Mouse (Mus musculus) T-helper 1 cell (primary cell): ENCODE data around the gene Scrn3.

Experiments used
- in situ Hi-C: fragments of 300-600 bp; cut with MboI, MseI; formaldehyde crosslinking; loops from one replicate; pipeline ENCODE4 v1.15.1; 2025; ENCODE audit warnings: high pct_unique_total_duplicates

Gene Scrn3

DNA sequence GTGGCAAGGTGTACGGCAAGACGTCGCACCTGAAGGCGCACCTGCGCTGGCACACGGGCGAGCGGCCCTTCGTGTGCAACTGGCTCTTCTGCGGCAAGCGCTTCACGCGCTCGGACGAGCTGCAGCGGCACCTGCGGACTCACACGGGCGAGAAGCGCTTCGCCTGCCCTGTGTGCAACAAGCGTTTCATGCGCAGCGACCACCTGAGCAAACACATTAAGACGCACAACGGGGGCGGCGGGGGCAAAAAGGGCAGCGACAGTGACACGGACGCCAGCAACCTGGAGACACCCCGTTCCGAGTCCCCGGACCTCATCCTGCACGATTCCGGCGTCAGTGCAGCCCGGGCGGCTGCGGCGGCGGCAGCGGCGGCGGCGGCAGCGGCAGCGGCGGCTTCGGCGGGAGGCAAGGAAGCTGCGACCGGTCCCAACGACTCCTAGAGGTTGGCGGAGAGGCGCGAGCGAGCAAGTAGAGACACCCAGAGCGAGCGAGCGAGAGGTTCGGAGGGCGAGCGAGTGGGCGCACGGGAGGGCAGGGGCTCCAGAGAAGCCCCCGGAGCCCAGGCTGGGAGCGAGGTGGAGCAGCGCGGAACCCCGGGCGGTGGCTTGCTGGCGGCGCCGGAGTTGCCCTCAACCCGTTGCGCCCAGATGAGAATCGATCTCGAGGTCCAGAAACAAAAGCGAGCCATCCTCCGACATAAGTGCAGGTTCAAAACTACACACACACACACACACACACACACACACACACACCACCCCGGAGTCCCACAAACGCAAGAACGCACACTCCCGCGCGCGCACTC is 38.1 kb upstream of the Scrn3 start:
- in situ Hi-C loops: loop anchor here (5.0 kb wide), 1 partner anchor 212 kb away; no protein-coding TSS in a partner anchor

DNA sequence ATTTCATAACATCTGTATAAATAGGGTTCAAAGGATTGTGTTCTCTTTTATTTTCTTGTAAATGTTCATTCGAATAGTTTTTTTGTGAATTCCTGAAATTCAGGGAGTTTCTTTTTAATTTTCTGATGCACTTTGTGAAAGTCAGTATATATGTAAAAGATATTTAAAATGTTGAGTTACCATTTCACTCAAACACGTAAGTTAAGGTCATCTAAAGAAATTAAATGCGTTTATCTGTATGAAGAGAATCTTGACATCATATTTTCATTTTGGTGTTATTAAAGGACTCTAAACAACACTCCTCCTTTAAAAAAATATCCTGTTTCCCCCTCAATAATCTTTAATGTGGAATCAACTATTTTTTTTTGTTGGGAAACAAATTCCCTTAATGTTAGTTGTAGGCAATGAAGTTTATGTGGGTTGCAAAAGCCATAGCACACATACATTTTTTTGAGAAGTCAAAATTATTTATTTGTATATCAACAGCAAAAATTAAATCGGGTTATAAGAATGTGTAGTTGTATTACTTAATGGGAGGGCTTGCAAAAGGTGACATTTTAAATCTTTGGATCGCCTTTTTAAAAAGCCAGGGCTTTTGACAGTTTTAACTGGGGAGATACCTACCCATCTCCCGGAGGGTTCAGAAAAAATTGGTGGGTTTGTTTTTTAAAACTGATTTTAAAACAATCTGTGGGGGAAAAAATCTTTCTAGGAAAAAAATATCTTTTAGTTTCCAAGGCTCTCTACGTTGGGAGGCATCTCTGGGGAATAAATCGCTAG is 37.0 kb upstream of the Scrn3 start:
- in situ Hi-C loops: no loop called here

DNA sequence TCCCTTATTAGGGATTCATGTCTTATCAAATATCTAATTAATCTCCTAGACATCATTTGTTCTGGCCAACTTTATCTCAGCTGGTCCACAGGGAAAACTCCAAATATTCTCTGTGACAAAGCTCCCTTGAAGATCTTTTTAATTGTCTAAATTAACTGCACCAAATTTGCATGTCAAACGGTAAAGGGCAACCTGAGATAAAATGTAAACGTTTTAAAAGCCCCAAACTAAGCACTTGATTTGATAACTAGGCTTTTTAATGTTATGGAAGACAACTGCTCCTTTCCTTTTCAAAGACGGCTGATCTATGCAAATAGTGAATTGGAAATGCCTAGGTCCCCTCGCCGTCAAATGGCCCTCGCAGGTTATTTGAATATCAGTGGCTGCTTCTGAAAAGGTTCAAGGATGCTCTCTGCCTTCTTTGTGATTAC is 36.2 kb upstream of the Scrn3 start:
- in situ Hi-C loops: no loop called here

- in situ Hi-C loops: no loop called here
These were observed 35.2 kb upstream of the Scrn3 start for GRCm38 (mm10) chr2:73277021-73277708.

- in situ Hi-C loops: no loop called here
These were observed 34.7 kb upstream of the Scrn3 start for GRCm38 (mm10) chr2:73277709-73278075.

DNA sequence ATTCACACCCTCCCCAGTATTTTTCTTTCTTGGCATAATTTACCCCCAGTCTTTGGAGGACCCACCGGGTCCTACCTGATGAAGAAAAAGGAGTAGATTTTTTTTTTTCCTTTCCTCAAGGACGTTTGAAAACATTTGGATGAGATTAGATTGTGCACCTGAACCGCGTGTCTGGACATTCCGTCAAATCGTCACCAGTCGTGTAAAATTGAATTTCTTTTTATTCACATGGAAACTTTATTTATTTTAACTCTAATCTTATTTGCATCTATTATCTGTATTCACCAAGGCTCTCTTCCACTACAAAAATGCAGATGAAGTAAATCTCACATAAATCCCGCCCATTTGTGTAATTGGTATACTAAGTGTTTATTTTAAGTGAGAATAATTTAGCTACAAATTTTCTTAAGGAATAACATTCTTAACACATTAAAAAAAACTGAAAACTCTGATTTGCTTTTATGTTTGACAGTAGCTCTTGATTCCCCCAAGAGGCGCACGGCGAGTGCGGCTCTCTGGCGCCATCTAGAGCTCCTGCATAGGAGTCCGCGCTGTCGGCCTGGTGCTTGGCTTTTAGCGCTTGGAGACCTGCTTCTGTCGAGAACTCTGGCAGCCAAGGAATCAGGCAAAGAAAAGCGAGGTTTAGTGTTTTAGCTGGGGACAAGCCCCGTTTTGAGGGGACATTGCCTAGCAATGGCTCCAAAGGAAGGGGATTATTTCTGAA is 34.1 kb upstream of the Scrn3 start:
- in situ Hi-C loops: no loop called here

- in situ Hi-C loops: no loop called here
These were observed 33.5 kb upstream of the Scrn3 start for GRCm38 (mm10) chr2:73278869-73279268.

DNA sequence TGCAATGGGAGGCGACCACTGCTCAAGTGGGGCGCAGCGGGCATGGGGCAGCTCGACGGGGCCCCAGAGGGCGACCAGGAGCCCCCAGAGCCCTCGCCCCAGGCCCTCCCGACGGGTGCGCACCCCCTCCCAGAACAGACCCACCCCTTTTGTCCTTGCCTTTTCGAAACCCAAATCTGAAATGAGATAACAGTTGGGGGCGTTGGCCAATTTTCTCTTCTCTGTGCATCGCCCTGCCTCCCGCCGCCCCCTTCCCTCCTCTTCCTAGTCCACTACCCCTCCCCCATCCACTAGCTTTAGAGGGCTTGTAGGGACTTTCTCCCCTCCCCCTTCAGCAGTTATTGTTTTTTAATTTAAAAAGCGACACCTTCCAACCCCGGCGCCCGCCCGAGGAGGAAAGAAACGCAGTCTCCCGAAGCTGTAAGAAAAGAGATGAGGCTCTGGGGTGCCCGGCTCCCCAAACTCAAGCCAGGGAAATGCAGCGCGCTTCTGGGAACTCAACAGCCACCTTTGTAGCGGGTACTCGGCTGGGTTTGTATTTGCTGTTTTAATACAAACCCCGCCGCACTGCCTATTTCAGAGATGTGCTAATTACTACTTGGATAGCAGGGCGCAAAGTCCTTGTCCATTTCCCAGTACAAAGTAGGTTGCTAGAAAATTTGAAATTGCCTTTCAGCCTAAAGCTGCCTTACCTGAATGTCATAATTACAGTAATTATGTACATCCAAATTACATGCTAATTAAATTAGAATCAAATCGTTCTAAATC is 32.9 kb upstream of the Scrn3 start:
- in situ Hi-C loops: loop anchor here (5.0 to 10.0 kb wide), 2 partner anchors 112 to 765 kb away; no protein-coding TSS in a partner anchor

GRCm38 (mm10) chr2:73280356-73281047 is 31.9 kb upstream of the Scrn3 start:
- in situ Hi-C loops: loop anchor here (5.0 to 10.0 kb wide), 2 partner anchors 113 to 766 kb away; no protein-coding TSS in a partner anchor

GRCm38 (mm10) chr2:73281048-73281661 is 31.2 kb upstream of the Scrn3 start:
- in situ Hi-C loops: loop anchor here (5.0 to 10.0 kb wide), 2 partner anchors 114 to 766 kb away; no protein-coding TSS in a partner anchor

DNA sequence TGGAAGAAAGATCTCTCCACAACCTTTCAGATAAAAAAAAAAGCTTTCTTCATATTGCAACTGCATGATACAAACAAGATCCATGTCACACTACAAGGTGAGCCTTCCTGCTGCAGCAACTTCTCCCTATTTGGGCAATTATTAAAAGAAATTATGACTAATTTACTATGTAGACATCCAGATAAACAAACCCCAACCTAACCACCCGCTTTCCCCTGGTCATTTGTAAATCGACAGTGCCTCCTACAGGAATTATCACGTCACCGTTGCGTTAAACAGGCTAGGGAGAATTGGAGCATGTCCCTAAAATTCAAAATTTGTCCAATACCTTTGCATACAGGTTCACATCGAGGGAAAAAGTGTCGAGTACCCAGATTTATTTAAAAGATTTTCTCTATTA is 30.7 kb upstream of the Scrn3 start:
- in situ Hi-C loops: loop anchor here (5.0 to 10.0 kb wide), 2 partner anchors 114 to 767 kb away; no protein-coding TSS in a partner anchor

DNA sequence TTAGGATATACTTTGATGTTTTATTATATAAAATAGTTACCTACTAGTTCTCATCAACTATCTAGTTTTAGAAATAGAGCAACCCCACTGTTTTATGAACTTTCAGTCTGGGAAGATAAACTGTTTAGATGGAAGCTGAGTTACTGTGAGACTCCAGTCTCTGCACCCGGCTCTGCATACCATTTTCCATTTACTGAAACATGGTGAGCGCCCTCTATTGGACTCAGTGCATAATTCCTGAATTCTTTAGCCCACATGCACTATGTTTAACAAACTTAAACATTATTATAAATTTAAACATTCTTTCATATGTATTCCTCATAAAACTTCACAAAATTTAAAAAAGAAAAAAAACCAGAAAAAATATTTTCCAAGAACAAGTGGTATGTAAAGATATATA is 26.8 kb upstream of the Scrn3 start:
- in situ Hi-C loops: loop anchor here (10.0 kb wide), 1 partner anchor 771 kb away; no protein-coding TSS in a partner anchor

DNA sequence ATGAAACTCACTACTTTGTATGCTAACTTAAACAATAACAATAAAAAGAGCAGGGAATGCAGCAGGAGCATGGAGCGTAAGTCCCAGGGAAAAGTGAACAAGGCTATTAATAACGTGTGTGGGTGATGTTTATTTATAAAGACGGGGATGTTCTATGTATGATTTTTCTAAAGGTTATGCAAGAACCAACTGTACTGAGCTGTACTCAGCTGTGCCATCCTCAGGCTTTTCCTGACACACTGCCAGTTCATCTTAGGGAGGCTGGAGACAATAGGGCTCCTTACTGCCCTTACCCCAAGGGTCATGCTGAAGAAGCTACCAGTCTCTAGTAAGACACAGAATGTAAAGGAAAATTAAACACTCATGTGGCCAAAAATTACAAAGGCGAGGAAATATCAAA is 21.3 kb upstream of the Scrn3 start:
- in situ Hi-C loops: no loop called here

GRCm38 (mm10) chr2:73295023-73295422 is 17.4 kb upstream of the Scrn3 start:
- in situ Hi-C loops: no loop called here

GRCm38 (mm10) chr2:73298154-73298553 is 14.2 kb upstream of the Scrn3 start:
- in situ Hi-C loops: no loop called here

DNA sequence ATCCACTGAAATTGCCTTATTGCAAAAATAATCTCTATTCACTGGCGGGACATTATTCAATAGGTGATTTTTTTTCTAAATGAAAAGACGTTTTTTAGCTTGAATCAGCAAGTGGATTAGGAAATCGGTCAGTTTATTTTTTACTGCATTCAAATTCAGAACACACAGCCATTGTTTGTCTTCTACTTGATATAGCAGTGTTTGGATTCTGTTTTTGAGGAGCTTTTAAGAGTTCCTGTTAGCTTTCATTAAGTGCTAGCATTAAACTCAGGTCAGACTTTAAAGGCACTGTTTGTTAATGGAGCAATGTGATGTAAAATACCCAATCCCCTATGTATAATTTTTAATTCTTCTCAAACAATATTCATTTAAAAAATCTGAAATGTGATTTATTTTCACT is 13.6 kb upstream of the Scrn3 start:
- in situ Hi-C loops: no loop called here

DNA sequence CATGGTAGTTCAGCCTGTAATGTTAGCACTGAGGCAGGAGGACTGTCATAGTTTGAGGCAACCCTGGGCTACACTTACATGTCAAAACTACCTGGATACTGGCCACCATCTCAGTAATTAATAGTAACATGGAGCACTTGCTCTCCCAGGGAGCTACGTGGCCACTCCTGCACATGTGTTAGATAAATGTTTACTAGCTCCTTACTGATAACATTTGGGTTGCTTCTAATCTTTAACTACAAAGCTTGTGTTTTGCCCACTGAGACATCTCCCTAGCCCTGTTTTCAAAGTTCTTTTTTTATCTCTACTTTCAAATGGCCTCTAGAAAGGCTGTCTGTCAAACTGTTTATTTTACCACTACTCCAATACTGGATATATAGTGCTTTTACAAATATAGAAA is 10.4 kb upstream of the Scrn3 start:
- in situ Hi-C loops: no loop called here

GRCm38 (mm10) chr2:73302722-73303121 is 9.7 kb upstream of the Scrn3 start:
- in situ Hi-C loops: no loop called here

GRCm38 (mm10) chr2:73304506-73304905 is 7.9 kb upstream of the Scrn3 start:
- in situ Hi-C loops: no loop called here
